Mouse (Mus musculus) G1E (cell line): Measurements from ENCODE around the gene Gm19345.

Experiments used
- CTCF ChIP-seq: IDR thresholded peaks from 2 replicates; pipeline ENCODE4 v1.5.1; 2012; ENCODE audit warnings: low read depth, low read length, inconsistent platforms, mixed read lengths
- GATA1 ChIP-seq: IDR thresholded peaks from 2 replicates; pipeline ENCODE4 v1.6.1; 2012; ENCODE audit warnings: borderline replicate concordance, low read length, inconsistent platforms, mixed read lengths
- GATA2 ChIP-seq: IDR thresholded peaks from 2 replicates; pipeline ENCODE4 v1.6.1; 2012; ENCODE audit warnings: low read depth, low read length, inconsistent platforms, borderline replicate concordance
- POLR2AphosphoS5 ChIP-seq: IDR thresholded peaks from 2 replicates; pipeline ENCODE4 v1.6.1; 2012; ENCODE audit warnings: low read depth, low read length, inconsistent platforms; ENCODE audit not compliant: insufficient replicate concordance
- TAL1 ChIP-seq: conservative IDR thresholded peaks from 2 replicates; pipeline ENCODE4 v1.6.1; 2012; ENCODE audit warnings: low read depth, low read length, inconsistent platforms, mixed read lengths

GRCm38 (mm10) chr7:19806356-19806969 lies 45.3 kb upstream of the Gm19345 start:
- TF ChIP-seq CTCF = no peak
- no peak for TF ChIP-seq GATA1
- TF ChIP-seq POLR2AphosphoS5 = no peak
- no peak for TF ChIP-seq TAL1
- no peak for TF ChIP-seq GATA2
